Mouse (Mus musculus) midbrain, embryonic 16.5 days (tissue): ENCODE measurements at regions not wholly inside any gene's neighbourhood (a gene's known extent, or its start where the extent isn't known, plus 50 kb on each side); places are given as distances from the start of the nearest gene placed in this dataset.
A peak's percentile ranks its signal among the peaks of the same experiment; 100 is the strongest.

Source experiments
- ATAC-seq: fragments of 200-750 bp; cut with Nextera tagmentation; 2 replicates; pipeline ENCODE4 v1.8.0; 2017; ENCODE audit warnings: moderate TSS enrichment
- H3K27ac ChIP-seq: fragments of 300-500 bp; sonication (generic); 2 replicates; pipeline ENCODE4 v1.5.1; 2014; ENCODE audit warnings: mild to moderate bottlenecking, low read length, mixed read lengths
- H3K27me3 ChIP-seq: fragments of 300-500 bp; sonication (generic); 2 replicates; pipeline ENCODE4 v1.6.1; 2014; ENCODE audit warnings: low read depth, low read length, mixed read lengths; ENCODE audit not compliant: control insufficient read depth, insufficient read depth
- H3K36me3 ChIP-seq: fragments of 300-500 bp; sonication (generic); 2 replicates; pipeline ENCODE4 v1.6.1; 2014; ENCODE audit warnings: mild to moderate bottlenecking, low read length, moderate library complexity, mixed read lengths; ENCODE audit not compliant: control insufficient read depth, insufficient read depth
- H3K4me1 ChIP-seq: fragments of 300-500 bp; sonication (generic); 2 replicates; pipeline ENCODE4 v1.6.1; 2014; ENCODE audit warnings: mild to moderate bottlenecking, low read length, mixed read lengths; ENCODE audit not compliant: control insufficient read depth, insufficient read depth
- H3K4me2 ChIP-seq: fragments of 300-500 bp; sonication (generic); 2 replicates; pipeline ENCODE4 v1.6.1; 2014; ENCODE audit warnings: mild to moderate bottlenecking, low read length, mixed read lengths
- H3K4me3 ChIP-seq: fragments of 300-500 bp; sonication (generic); 2 replicates; pipeline ENCODE4 v1.5.1; 2014; ENCODE audit warnings: low read depth, mild to moderate bottlenecking, low read length, moderate library complexity, mixed read lengths
- H3K9ac ChIP-seq: fragments of 300-500 bp; sonication (generic); 2 replicates; pipeline ENCODE4 v1.6.1; 2014; ENCODE audit warnings: low read depth, low read length, mixed read lengths
- H3K9me3 ChIP-seq: fragments of 300-500 bp; sonication (generic); replicated peaks from 2 replicates; pipeline ENCODE4 v1.6.1; 2014; ENCODE audit warnings: mild to moderate bottlenecking, low read length, mixed read lengths; ENCODE audit not compliant: control insufficient read depth, poor library complexity, severe bottlenecking
- WGBS: fragments of 180-500 bp; shearing (Covaris S2); extraction: QIAGEN DNeasy Blood & Tissue Kit; methylation state at CpG from one replicate; pipeline ENCODE4 v1.1.7; 2014; 5-methylcytosine and 5-hydroxymethylcytosine counted together

DNA sequence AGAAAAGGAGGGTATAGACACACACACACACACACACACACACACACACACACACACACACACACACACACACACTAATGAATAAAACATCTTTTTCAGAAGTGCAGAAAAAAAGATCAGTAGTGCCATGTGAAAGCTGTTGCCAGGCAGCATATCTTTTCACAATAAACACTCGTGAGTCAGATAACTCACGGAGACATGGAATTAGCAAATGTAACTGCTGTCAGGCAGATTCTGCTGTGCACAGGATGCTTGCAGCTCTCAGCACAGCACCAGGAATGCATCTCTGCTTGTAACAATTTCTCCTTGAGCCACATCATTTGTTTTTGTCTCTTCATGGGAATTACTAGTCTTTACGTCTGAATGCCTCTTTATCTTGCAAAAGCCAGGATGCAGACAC is 111.0 kb upstream of the Zic1 start:
- Histone ChIP-seq H3K36me3 (no peaks in the 10 kb centered on the region), H3K4me1 (peaks cover 6% of the 10 kb centered on the region; the same call in 1 of the 2 replicates), H3K9ac (no peak overlapping the region), H3K27me3 (no peaks in the 10 kb centered on the region), H3K27ac (no peak overlapping the region), H3K4me2 (0 out of 2 replicates have a peak overlapping the region, but pooled peaks have one; percentile 4), H3K4me3 (no peak overlapping the region), H3K9me3 (no peaks in the 10 kb centered on the region)
- WGBS, result 10% methylated on average over 3 of the region's 3 CpGs
- ATAC-seq, result peak; percentile 84; the same call in 1 of the 2 replicates

GRCm38 (mm10) chr9:91462713-91463425 is 97.3 kb upstream of the Zic1 start:
- WGBS, result 80% methylated on average over 5 of the region's 5 CpGs
- Histone ChIP-seq H3K4me3 (no peak overlapping the region), H3K27ac (no peak overlapping the region), H3K4me1 (no peaks in the 10 kb centered on the region), H3K9me3 (no peaks in the 10 kb centered on the region), H3K4me2 (no peak overlapping the region), H3K27me3 (no peaks in the 10 kb centered on the region), H3K9ac (no peak overlapping the region), H3K36me3 (no peaks in the 10 kb centered on the region)
- ATAC-seq, result no peak

- Histone ChIP-seq H3K36me3 (no peaks in the 10 kb centered on the region), H3K4me3 (no peak overlapping the region), H3K9me3 (no peaks in the 10 kb centered on the region), H3K9ac (no peak overlapping the region), H3K27ac (no peak overlapping the region), H3K4me2 (no peak overlapping the region), H3K4me1 (no peaks in the 10 kb centered on the region), H3K27me3 (no peaks in the 10 kb centered on the region)
- ATAC-seq, result no peak
- WGBS, result 39% methylated on average over 2 of the region's 2 CpGs
Observed at GRCm38 (mm10) chr9:91459921-91460320, 94.3 kb upstream of the Zic1 start.

- Histone ChIP-seq H3K9me3 (no peaks in the 10 kb centered on the region), H3K4me1 (no peaks in the 10 kb centered on the region), H3K4me3 (no peak overlapping the region), H3K36me3 (no peaks in the 10 kb centered on the region), H3K27me3 (no peaks in the 10 kb centered on the region), H3K27ac (no peak overlapping the region), H3K9ac (no peak overlapping the region), H3K4me2 (no peak overlapping the region)
- no peak; the same call in 1 of the 2 replicates for ATAC-seq
- WGBS, result 60% methylated on average over 5 of the region's 5 CpGs
Observed at GRCm38 (mm10) chr9:91456843-91457242, 91.2 kb upstream of the Zic1 start.

DNA sequence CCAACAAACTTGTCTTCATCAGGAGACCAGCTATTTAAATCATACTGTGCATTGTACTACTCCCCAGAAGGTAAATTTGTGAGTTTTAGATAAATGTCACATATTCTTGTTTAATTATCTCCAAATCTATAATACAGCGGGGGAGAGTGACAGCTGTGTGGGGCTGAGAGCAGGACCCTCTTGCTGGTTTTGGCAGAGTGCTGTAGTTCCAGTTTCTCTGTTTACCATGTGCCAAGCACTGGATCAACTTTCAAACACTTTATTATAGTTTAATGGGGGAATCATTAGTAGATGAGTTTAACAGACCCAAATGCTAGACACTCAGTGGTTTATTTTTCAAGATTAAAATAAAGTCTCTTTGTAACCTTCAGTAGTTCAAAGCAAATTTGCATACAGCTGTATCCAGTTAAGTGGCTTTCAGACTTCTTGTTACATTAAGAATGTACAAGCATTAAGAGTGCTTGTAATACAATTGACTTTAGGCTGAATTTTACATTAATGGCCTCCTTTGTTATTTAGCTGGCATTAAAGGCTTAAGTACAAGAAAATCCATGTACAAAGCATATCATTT is 90.7 kb upstream of the Zic1 start:
- Histone ChIP-seq H3K27me3 (no peaks in the 10 kb centered on the region), H3K9ac (no peak overlapping the region), H3K4me1 (no peaks in the 10 kb centered on the region), H3K4me3 (no peak overlapping the region), H3K27ac (no peak overlapping the region), H3K4me2 (no peak overlapping the region), H3K9me3 (no peaks in the 10 kb centered on the region), H3K36me3 (no peaks in the 10 kb centered on the region)
- ATAC-seq, result no peak
- WGBS, result 41% methylated on average over 1 of the region's 1 CpGs

GRCm38 (mm10) chr9:91439106-91439505 is 73.5 kb upstream of the Zic1 start:
- no peak overlapping the region for H3K4me3 ChIP-seq
- no peaks in the 10 kb centered on the region for H3K4me1 ChIP-seq
- H3K9me3 ChIP-seq, result no peaks in the 10 kb centered on the region
- no peak overlapping the region for H3K4me2 ChIP-seq
- 42% methylated on average over 4 of the region's 4 CpGs for WGBS
- no peak overlapping the region for H3K9ac ChIP-seq
- no peaks in the 10 kb centered on the region for H3K36me3 ChIP-seq
- no peak overlapping the region for H3K27ac ChIP-seq
- H3K27me3 ChIP-seq, result no peaks in the 10 kb centered on the region
- ATAC-seq, result no peak
